Mouse (Mus musculus) myocyte (in vitro differentiated cells): ENCODE data around the gene Grin1.

ENCODE experiments used
- E2F4 ChIP-seq: IDR thresholded peaks from one replicate; pipeline ENCODE4 v1.6.1; 2011; ENCODE audit warnings: mild to moderate bottlenecking, control low read depth, moderate library complexity; ENCODE audit not compliant: insufficient read depth
- MAX ChIP-seq: IDR thresholded peaks from one replicate; pipeline ENCODE4 v1.6.1; 2011; ENCODE audit warnings: low read depth, mild to moderate bottlenecking, control low read depth
- MYOD1 ChIP-seq, 3 experiments: IDR thresholded peaks; one replicate each; pipeline ENCODE4 v1.6.1; 2011; ENCODE audit warnings: control low read depth in 2 of 3, low read depth in 2 of 3, mild to moderate bottlenecking in 2 of 3, moderate library complexity in 1 of 3; ENCODE audit not compliant: insufficient read length in 2 of 3, control insufficient read depth in 1 of 3
- MYOG ChIP-seq, 3 experiments: IDR thresholded peaks; one replicate each; pipeline ENCODE4 v1.6.1; 2011; ENCODE audit warnings: control low read depth in 2 of 3, low read depth in 2 of 3, mild to moderate bottlenecking in 2 of 3; ENCODE audit not compliant: insufficient read length in 2 of 3, control insufficient read depth in 1 of 3, insufficient read depth in 1 of 3
- POLR2A ChIP-seq: IDR thresholded peaks from one replicate; pipeline ENCODE4 v1.6.1; 2011; ENCODE audit warnings: low read depth, mild to moderate bottlenecking, control low read depth, moderate library complexity; ENCODE audit not compliant: insufficient read length
- POLR2AphosphoS2 ChIP-seq: IDR thresholded peaks from one replicate; pipeline ENCODE4 v1.6.1; 2011; ENCODE audit warnings: low read depth, control low read depth; ENCODE audit not compliant: insufficient read length
- SRF ChIP-seq: IDR thresholded peaks from one replicate; pipeline ENCODE4 v1.6.1; 2011; ENCODE audit warnings: low read depth; ENCODE audit not compliant: control insufficient read depth, insufficient read length
- USF1 ChIP-seq: IDR thresholded peaks from one replicate; pipeline ENCODE4 v1.6.1; 2011; ENCODE audit warnings: low read depth, mild to moderate bottlenecking, control low read depth, moderate library complexity

- no peak for TF ChIP-seq POLR2A
- TF ChIP-seq MYOG (IDR thresholded peaks at IDR 0.05; ENCODE audit: control insufficient read depth in 1 of 3, insufficient read depth in 1 of 3, insufficient read length in 2 of 3, low read depth in 2 of 3) = no peak
- TF ChIP-seq MYOD1 (IDR thresholded peaks at IDR 0.05; ENCODE audit: control insufficient read depth in 1 of 3, insufficient read length in 2 of 3, low read depth in 2 of 3) = peak in 1 of 3 experiments; percentile 37
- no peak for TF ChIP-seq E2F4
- no peak for TF ChIP-seq MAX
- no peak for TF ChIP-seq POLR2AphosphoS2
- TF ChIP-seq USF1 = no peak
- TF ChIP-seq SRF = no peak
Measured at GRCm38 (mm10) chr2:25310969-25311368, 8.0 kb downstream of the Grin1 start.
